Mouse (Mus musculus): ENCODE measurements around the gene Fgf3. TPM values are rescaled to one million over a fixed set of nuclear protein-coding genes. Genes with fewer than 3 reads are reported as not detected.
A peak's percentile ranks its signal among the peaks of the same experiment; 100 is the strongest.

The Fgf3 gene
- polyA plus RNA-seq, 1 experiment, result 0.27 TPM

DNA sequence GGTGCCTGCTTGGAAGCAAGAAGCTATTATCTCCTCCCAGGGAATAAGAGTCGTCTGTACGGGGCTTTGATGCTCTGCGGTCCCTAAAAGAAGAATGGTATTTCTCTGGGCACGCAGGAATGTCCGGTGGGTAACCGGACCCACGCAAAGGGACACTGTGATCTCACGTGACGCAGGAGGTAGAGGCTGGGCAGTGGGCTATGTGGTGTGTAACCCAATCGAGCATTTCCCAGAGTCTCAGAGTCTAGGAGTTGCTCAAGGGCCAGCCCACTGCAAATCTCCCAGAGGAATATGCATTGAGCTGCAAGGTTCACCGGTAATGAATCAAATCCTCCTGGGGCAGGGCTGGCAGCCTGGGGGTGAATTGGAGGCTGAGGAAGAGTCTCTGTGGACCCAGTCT lies 9.5 kb upstream of the Fgf3 start:
- TF ChIP-seq CTCF (IDR thresholded peaks at IDR 0.05; ENCODE audit: extremely low read depth, insufficient read depth, insufficient read length, insufficient replicate concordance), result no peak
- no peak for TF ChIP-seq POLR2A (IDR thresholded peaks at IDR 0.05; ENCODE audit: low read depth, low read length)
- Histone ChIP-seq H3K36me3 (ENCODE audit: control insufficient read depth, insufficient read depth, low read length) (no peaks in the 10 kb centered on the region), H3K27ac (ENCODE audit: insufficient read depth, low read length) (no peak overlapping the region), H3K4me1 (ENCODE audit: control insufficient read depth, insufficient read depth, insufficient read length) (no peaks in the 10 kb centered on the region), H3K27me3 (ENCODE audit: control insufficient read depth, insufficient read depth, low read length) (no peaks in the 10 kb centered on the region), H3K4me3 (ENCODE audit: extremely low read depth, insufficient read depth, insufficient read length) (no peak overlapping the region)
- no peak for DNase-seq (ENCODE audit: low read depth in 1 of 2, low spot score in 2 of 2)
- 82% methylated on average over 11 of the region's 11 CpGs for WGBS

DNA sequence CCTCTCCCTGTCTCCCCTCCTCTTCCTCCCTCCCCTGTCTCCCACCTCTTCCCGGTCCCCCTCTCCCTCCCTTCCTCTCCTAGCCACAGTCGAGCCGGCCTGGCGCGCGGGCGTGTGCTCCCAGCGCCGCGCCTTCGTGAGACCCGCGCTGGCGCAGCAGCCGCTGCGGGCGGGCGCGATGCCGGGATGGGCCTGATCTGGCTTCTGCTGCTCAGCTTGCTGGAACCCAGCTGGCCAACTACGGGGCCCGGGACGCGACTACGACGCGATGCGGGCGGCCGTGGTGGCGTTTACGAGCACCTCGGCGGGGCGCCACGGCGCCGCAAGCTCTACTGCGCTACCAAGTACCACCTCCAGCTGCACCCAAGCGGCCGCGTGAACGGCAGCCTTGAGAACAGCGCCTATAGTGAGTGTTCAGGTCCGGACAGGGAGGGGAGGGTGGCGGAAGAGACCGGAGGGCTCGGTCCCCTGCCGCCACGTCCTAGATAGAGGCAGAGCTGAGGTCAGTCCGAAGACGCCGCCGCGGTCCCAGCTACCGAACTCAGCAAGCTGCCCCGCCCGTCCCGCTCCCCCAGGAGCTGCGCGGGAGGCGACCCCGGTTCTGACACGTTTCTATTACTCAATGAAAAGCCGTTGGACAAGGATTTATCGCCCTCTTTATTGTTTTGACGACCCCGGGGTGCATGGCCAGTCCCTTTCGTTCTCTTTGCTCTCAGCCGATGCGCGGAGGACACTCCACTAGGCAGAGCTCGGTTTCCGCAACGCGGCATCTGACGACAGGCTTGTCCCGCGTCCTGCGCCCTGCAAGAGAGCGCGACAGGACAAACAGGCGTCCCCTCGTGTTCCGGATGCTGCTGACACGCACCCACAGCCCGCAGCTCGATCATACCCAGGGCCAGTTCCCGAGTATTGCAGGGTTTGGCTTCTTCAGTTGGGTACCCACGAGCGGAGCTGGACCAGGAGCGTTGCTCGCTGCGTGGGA lies 930 bp downstream of the Fgf3 start:
- H3K4me1 ChIP-seq (ENCODE audit: control insufficient read depth, insufficient read depth, insufficient read length), result no peaks in the 10 kb centered on the region
- 2% methylated on average over 93 of the region's 94 CpGs for WGBS
- no peaks in the 10 kb centered on the region for H3K36me3 ChIP-seq (ENCODE audit: control insufficient read depth, insufficient read depth, low read length)
- TF ChIP-seq CTCF (IDR thresholded peaks at IDR 0.05; ENCODE audit: extremely low read depth, insufficient read depth, insufficient read length, insufficient replicate concordance) (no peak), POLR2A (IDR thresholded peaks at IDR 0.05; ENCODE audit: low read depth, low read length) (no peak)
- H3K27me3 ChIP-seq (ENCODE audit: control insufficient read depth, insufficient read depth, low read length), result peaks cover 8% of the 10 kb centered on the region
- no peak overlapping the region for H3K4me3 ChIP-seq (ENCODE audit: extremely low read depth, insufficient read depth, insufficient read length)
- no peak overlapping the region for H3K27ac ChIP-seq (ENCODE audit: insufficient read depth, low read length)
- DNase-seq (ENCODE audit: low read depth in 1 of 2, low spot score in 2 of 2), result no peak

DNA sequence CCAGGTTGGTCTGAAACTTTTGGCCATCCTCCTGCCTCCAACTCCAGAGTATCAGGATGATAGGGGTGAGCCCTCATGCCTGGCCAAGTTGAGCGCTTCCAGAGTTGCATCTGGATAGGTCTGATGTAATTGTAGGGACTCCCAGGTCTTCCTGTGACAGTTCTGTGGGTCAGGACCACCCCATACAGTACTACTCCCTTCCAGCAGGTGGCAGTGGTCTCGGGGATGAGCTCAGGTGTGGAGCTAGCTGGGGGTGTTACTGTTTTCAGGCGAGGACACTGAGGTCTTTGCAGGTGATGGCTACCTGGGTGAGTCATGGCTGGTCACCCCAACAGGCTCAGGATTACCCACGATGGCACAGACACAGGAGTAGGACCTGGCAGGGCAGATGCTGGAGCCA lies 8.3 kb downstream of the Fgf3 start:
- H3K27ac ChIP-seq (ENCODE audit: insufficient read depth, low read length), result no peak overlapping the region
- TF ChIP-seq CTCF (IDR thresholded peaks at IDR 0.05; ENCODE audit: extremely low read depth, insufficient read depth, insufficient read length, insufficient replicate concordance) (peak; percentile 42; the same call in 1 of the 2 replicates), POLR2A (IDR thresholded peaks at IDR 0.05; ENCODE audit: low read depth, low read length) (no peak)
- H3K4me3 ChIP-seq (ENCODE audit: extremely low read depth, insufficient read depth, insufficient read length), result no peak overlapping the region
- H3K4me1 ChIP-seq (ENCODE audit: control insufficient read depth, insufficient read depth, insufficient read length), result no peaks in the 10 kb centered on the region
- H3K27me3 ChIP-seq (ENCODE audit: control insufficient read depth, insufficient read depth, low read length), result no peaks in the 10 kb centered on the region
- no peaks in the 10 kb centered on the region for H3K36me3 ChIP-seq (ENCODE audit: control insufficient read depth, insufficient read depth, low read length)
- peak in 1 of 2 experiments; percentile 24 for DNase-seq (ENCODE audit: low read depth in 1 of 2, low spot score in 2 of 2)
- 22% methylated on average over 4 of the region's 4 CpGs for WGBS

DNA sequence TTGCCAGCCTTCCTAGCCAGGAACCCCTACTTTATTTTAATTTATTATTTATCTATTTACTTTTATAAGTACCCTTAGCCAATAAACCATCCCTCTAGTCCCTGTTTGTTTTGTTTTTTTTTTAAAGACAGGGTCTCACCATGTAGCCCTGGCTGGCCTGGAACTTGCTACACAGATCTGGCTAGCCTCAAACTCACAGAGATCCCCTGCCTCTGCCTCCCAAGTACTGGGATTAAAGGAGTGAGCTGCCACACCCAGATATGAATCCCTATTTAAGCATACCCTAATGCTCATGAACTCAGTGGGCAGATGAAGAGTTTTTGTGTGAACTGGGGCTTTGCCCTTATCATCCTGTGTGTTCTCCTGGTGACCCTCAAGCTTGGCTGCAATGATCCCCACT lies 9.2 kb downstream of the Fgf3 start, which contains the start of gene Fgf4:
Fgf4 (plus strand) TSS at position 301 of the 400 bp plus-strand sequence.
- no peak for DNase-seq (ENCODE audit: low read depth in 1 of 2, low spot score in 2 of 2)
- H3K4me1 ChIP-seq (ENCODE audit: control insufficient read depth, insufficient read depth, insufficient read length), result no peaks in the 10 kb centered on the region
- TF ChIP-seq POLR2A (IDR thresholded peaks at IDR 0.05; ENCODE audit: low read depth, low read length), result no peak
- no peaks in the 10 kb centered on the region for H3K36me3 ChIP-seq (ENCODE audit: control insufficient read depth, insufficient read depth, low read length)
- no peaks in the 10 kb centered on the region for H3K27me3 ChIP-seq (ENCODE audit: control insufficient read depth, insufficient read depth, low read length)
- H3K27ac ChIP-seq (ENCODE audit: insufficient read depth, low read length), result no peak within 1 kb of the TSS
- H3K4me3 ChIP-seq (ENCODE audit: extremely low read depth, insufficient read depth, insufficient read length), result no peak within 1 kb of the TSS

DNA sequence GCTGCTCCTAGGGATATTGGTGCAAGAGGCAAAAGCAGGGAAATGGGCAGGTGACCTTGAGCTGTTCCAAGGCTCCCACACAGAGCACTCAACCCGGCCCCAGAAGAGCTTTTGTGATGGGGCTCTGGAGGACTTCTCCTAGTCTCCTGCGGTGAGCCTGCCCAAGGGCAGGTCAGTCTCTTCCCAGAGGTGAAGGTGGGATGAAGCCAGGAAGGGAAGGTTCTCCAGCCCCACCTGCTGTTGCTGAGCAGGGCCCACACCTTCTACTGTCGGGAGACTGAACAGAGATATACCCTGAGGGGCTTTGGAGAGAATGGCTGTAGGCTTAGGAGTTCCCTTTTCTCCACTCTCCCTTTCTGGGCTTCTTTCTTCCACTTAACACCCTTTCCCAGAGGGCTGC lies 13.4 kb downstream of the Fgf3 start:
- TF ChIP-seq CTCF (IDR thresholded peaks at IDR 0.05; ENCODE audit: extremely low read depth, insufficient read depth, insufficient read length, insufficient replicate concordance) (no peak), POLR2A (IDR thresholded peaks at IDR 0.05; ENCODE audit: low read depth, low read length) (no peak)
- no peak overlapping the region for H3K4me3 ChIP-seq (ENCODE audit: extremely low read depth, insufficient read depth, insufficient read length)
- H3K27ac ChIP-seq (ENCODE audit: insufficient read depth, low read length), result no peak overlapping the region
- H3K27me3 ChIP-seq (ENCODE audit: control insufficient read depth, insufficient read depth, low read length), result no peaks in the 10 kb centered on the region
- DNase-seq (ENCODE audit: low read depth in 1 of 2, low spot score in 2 of 2), result no peak
- no peaks in the 10 kb centered on the region for H3K4me1 ChIP-seq (ENCODE audit: control insufficient read depth, insufficient read depth, insufficient read length)
- 83% methylated on average over 3 of the region's 3 CpGs for WGBS
- no peaks in the 10 kb centered on the region for H3K36me3 ChIP-seq (ENCODE audit: control insufficient read depth, insufficient read depth, low read length)

DNA sequence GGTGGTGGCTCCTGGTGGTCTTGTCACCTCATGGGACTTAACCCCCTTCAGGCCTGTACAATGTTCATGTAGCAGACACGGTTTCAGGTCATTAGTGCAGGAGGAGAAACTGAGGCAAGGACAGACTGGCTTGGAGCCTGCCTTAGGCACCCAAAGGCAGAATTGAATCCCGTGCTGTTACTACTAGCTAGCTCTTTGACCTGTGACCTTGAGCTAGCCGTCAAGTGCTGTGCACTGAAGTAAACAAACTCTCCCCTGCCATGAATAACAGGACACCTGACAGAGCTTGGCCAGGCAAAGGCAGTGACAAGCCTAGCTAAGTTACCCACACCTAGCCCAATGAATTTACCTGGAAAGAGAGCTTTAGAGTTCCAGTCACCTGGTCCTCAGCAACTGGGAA lies 17.1 kb downstream of the Fgf3 start:
- no peak overlapping the region for H3K27ac ChIP-seq (ENCODE audit: insufficient read depth, low read length)
- no peak overlapping the region for H3K4me3 ChIP-seq (ENCODE audit: extremely low read depth, insufficient read depth, insufficient read length)
- WGBS, result 70% methylated on average over 3 of the region's 3 CpGs
- H3K36me3 ChIP-seq (ENCODE audit: control insufficient read depth, insufficient read depth, low read length), result no peaks in the 10 kb centered on the region
- DNase-seq (ENCODE audit: low read depth in 1 of 2, low spot score in 2 of 2), result no peak
- no peaks in the 10 kb centered on the region for H3K27me3 ChIP-seq (ENCODE audit: control insufficient read depth, insufficient read depth, low read length)
- TF ChIP-seq POLR2A (IDR thresholded peaks at IDR 0.05; ENCODE audit: low read depth, low read length), result no peak
- TF ChIP-seq CTCF (IDR thresholded peaks at IDR 0.05; ENCODE audit: extremely low read depth, insufficient read depth, insufficient read length, insufficient replicate concordance), result no peak
- no peaks in the 10 kb centered on the region for H3K4me1 ChIP-seq (ENCODE audit: control insufficient read depth, insufficient read depth, insufficient read length)

DNA sequence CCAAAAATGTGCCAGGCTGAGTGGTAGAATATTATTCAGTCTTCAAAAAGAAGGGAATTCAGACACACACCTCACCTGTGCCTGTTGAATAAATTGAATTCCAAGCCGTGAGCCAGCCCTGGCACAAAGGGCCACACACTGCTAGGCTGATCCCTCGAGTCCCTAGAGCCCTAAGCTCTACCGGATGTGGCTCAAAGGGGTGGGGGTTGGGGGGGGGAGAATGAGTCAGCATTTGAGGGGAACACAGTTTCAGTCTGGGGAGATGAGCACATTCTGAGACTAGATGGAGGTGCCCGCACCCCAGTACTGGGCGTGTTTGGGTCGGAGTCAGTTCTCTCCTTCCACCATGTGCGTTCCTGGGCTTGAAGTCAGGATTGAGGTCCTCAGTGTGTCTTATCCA lies 19.3 kb downstream of the Fgf3 start:
- Histone ChIP-seq H3K36me3 (ENCODE audit: control insufficient read depth, insufficient read depth, low read length) (no peaks in the 10 kb centered on the region), H3K27me3 (ENCODE audit: control insufficient read depth, insufficient read depth, low read length) (peaks cover 12% of the 10 kb centered on the region), H3K4me1 (ENCODE audit: control insufficient read depth, insufficient read depth, insufficient read length) (no peaks in the 10 kb centered on the region), H3K4me3 (ENCODE audit: extremely low read depth, insufficient read depth, insufficient read length) (no peak overlapping the region), H3K27ac (ENCODE audit: insufficient read depth, low read length) (no peak overlapping the region)
- WGBS, result 51% methylated on average over 7 of the region's 7 CpGs
- DNase-seq (ENCODE audit: low read depth in 1 of 2, low spot score in 2 of 2), result no peak
- TF ChIP-seq POLR2A (IDR thresholded peaks at IDR 0.05; ENCODE audit: low read depth, low read length) (no peak), CTCF (IDR thresholded peaks at IDR 0.05; ENCODE audit: extremely low read depth, insufficient read depth, insufficient read length, insufficient replicate concordance) (no peak)
